Mouse (Mus musculus) ovary, adult 10 weeks (tissue): ENCODE measurements around the gene Sirt6. TPM values are rescaled to one million over a fixed set of nuclear protein-coding genes. Genes with fewer than 3 reads are reported as not detected.

Experiments
- polyA plus RNA-seq: library from polyadenylated mRNA; stranded (reverse); fragments of 350-450 nt; fragmentation: Illumina TruSeq; extraction: RNeasy Lipid Tissue Mini Kit (QIAGEN cat#74804); gene quantifications from one replicate; pipeline ENCODE4 v1.2.3, GENCODE M21; 2014

The Sirt6 gene
- polyA plus RNA-seq: not detected

DNA sequence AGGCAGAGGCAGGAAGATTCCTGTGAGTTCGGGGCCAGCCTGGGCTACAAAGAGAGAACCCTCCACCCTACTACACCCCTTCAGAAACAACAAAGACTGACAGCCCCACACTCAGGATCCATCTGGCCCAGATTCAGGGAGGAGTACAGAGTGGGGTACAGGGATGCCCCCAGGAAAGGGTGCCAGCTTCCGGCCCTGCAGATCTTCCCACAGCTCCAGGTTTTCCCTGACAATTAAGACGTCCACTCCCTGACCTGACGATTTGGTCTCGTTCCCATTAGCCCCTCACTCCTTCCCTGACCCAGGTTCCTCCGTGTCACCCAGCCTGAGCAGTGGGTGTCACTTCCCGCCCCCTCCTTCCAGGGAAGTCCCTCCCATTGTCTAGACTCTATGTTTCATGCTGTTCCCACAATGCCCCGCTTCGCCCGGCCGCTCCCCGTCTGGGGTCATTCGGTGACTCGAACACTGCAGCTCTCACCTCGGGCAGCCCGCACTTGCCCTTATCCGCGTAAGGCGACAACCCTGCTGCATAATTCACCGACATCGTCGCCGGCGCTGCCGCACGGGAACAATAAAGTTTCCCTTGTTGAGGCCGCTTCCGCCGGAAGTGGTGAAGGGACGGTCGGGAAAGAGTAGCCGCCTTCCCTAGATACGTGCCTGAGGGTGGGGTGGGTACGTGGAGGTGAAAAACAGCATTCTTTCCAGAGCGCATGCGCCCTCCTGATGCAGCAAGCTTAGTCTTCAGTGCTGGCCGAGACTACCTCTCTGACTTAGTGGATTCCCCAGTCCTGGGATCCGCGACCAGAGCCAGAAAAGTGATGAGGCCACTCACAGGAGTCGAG is at the start of gene Sirt6:
Gene Sirt6 (minus strand): TSS at position 804 of the 842 bp plus-strand sequence.

DNA sequence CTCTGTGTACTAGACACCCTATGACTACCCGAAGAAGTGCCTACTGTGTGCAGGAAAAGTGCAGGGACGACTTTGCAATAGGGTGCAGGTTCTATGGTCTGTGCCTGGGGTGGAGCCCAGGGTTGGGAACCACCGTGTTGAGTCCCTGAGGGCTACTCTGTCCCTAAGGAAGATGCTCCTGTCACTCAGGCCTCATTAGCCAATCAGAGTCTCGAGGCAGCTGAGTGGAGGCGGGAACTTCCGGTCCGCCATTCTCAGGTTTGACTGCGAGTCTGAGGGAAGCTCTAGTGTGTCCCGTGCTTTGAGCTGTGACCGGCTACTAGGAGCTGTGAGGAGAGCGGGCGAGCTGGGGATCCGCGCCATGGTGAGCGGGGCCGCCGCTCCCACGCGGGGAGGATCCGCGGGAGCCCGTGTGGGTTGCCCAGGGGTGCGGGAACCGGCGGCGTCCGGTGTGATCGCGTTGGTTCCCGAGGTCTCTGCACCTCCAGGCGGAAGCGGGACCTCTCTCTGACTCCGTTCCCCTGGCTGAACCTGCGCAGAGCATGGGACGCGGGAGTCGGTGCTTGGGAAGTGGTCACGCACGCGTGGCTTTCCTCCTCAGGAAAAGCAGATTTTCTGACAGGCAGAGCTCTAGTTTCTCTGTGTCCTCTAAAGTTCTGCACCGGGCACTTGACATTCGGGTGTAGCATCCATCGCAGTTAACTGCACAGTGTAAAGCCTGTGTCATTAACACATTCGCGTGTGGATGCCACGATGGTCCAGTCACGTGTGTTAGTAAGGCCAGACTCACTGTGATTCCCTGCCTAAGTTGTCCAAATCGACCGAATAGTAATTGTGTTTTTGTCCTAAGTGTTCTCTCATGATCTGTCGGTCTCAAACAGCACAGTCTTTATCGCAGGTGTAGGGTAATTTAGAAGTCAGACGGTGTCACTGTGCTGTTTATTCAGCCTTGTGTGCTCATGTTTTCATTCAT is 21.5 kb upstream of the Sirt6 start, which contains the start of gene Gm10778:
Gene Gm10778 (plus strand): TSS at position 257 of the 973 bp plus-strand sequence.

DNA sequence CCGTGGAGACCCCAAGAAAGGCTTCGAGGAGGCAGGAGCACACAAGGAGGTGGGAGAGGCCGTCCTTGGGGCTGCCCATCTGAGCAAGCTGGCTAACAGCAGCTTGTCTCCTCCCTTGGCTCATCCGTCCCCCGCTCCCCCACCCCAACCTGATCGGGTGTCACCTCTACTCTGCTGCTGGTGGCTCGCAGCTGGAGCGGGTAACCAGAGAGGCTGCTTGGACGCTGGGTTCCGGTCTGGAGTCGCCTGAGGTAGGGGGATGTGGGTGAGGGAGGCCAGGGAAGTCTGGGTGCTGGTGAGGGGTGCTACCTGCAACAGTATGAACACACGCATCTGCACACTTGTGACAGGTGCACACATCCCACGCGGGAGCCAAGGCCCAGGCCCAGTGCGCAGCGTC is 793 bp upstream of the Sirt6 start, which contains the start of gene Ankrd24:
Gene Ankrd24 (plus strand): TSS at position 151 of the 400 bp plus-strand sequence.

DNA sequence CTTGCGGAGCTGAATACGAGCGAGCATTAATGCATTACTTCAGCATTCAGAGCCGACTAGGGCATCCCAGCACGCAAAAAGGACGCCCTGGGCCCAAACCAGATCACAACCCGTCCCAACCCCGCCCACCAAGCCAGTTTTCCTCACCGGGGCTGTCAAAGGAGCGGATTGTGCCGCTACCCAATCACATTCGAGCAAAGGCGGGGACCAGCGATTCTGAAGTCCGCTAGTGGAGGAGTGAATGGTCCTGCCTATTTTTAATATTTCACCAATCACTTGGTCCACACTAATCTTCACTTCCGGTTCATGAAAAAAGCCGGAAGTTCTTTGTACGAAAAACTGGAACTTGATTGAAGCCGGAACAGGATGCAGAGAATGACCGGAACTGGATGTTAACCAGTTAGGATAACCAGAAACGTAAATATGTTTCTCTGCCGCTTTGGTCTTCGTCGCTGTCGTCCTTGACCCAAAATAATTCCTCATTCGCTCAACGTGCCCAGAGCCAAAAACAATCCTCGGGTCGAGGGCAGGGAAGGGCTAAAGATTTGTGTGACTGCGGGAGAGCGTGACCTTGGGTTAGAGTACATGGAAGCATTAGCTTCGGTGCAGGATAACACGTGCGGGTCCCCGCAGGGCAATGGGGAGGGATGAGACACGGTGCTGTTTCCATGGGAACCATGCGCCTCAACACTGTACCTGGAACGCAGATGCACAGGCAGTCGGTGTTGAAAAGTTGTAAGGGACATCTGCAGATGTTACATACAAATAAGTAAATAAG is 21.4 kb downstream of the Sirt6 start, which contains the start of gene BC025920:
Gene BC025920 (plus strand): TSS at position 297 of the 778 bp plus-strand sequence.

DNA sequence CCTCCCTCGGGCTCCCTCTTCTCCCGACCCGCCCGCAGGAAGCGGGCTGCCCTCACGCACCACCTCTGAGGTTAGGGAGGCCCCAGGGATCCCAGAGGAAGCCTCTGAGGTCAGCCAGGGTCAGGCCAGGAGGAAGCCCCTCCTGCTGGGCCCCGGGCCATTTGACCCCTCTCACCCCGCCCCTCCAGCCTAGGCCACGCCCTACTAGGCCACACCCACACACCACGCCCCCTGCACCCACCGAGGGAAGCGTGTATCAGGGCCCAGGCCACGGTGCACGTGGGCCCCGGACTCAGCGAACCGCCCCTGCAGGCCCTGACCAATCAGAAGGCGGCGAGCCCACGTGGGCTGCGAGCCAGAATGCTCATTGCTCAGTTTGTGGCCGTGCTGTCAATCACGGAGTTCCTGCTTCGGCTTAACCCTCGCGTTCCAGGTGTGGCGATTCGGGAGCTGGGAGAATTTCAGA is 26.8 kb downstream of the Sirt6 start, which contains the start of gene Tle6:
Gene Tle6 (minus strand): TSS at position 336 of the 466 bp plus-strand sequence.

DNA sequence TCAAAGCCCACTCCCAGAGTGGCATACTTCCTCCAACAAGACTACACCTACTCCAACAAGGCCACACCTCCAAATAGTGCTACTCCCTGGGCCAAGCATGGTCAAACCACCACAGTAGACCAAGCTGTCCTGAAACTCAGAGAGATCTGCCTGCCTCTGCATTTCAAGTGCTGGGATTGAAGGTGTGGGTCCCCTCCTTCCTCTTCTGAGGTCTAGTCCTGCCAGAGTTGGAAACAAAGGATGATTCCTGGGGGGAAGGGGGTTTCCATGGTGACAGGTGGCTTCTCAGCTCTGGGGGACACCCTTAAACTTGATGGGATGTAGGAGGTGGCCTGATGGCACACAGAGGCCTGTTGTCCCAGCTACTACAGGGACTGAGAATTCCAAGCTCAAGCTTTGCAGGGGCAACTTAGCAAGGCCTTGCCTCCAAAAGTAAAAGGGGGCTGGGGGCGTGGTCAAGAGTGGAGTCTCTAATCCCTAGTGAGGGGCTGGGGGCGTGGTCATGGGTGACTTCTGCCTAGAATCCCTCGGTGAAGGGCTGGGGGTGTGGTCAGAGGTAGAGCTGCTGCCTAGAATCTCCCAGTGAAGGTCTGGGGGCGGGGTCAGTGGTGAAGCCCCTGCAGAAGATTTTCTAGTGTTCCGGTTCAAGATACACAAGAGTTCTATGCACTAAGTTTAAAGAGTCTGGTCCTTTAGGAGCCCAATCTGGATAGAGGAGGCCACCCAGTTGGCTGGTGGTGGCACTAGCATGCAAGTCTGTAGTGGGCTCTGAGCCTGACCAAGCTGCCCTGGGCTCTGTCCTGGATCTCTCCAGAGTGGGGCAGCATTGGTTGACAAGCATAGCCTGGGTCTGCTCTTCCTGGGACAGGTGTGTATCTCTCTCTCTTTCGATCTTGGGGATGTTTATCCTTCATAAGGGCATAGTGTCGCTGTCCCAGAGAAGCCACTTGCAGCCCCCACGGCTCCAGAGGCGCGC is 53.2 kb downstream of the Sirt6 start, which contains the start of gene Tle2:
Gene Tle2 (plus strand): TSS at position 481 of the 976 bp plus-strand sequence.

Other genes starting within 250 kb of the Sirt6 start
- 0.26 TPM for gene Fzr1, start 249.3 kb downstream of the Sirt6 start, polyA plus RNA-seq
- gene Dohh, start 243.4 kb downstream of the Sirt6 start, polyA plus RNA-seq: not detected
- gene Gm48551, start 243.3 kb downstream of the Sirt6 start, polyA plus RNA-seq: not detected
- gene Gm48552, start 238.8 kb downstream of the Sirt6 start, polyA plus RNA-seq: 0.88 TPM
- gene Smim24, start 234.7 kb downstream of the Sirt6 start, polyA plus RNA-seq: not detected
- gene Nfic, start 172.2 kb downstream of the Sirt6 start, polyA plus RNA-seq: 14.2 TPM
- not detected for gene Celf5, start 145.1 kb downstream of the Sirt6 start, polyA plus RNA-seq
- not detected for gene Ncln, start 131.4 kb downstream of the Sirt6 start, polyA plus RNA-seq
- not detected for gene S1pr4, start 127.7 kb downstream of the Sirt6 start, polyA plus RNA-seq
- not detected for gene Gna15, start 103.6 kb downstream of the Sirt6 start, polyA plus RNA-seq
- gene Gna11, start 82.6 kb downstream of the Sirt6 start, polyA plus RNA-seq: 1.7 TPM
- gene Aes, start 68.3 kb downstream of the Sirt6 start, polyA plus RNA-seq: 10.1 TPM
- 3.3 TPM for gene Tle2, start 53.2 kb downstream of the Sirt6 start, polyA plus RNA-seq
- 9.7 TPM for gene Tle6, start 26.7 kb downstream of the Sirt6 start, polyA plus RNA-seq
- 0.77 TPM for gene BC025920, start 21.5 kb downstream of the Sirt6 start, polyA plus RNA-seq
- gene Ankrd24, start 743 bp upstream of the Sirt6 start, polyA plus RNA-seq: 2.0 TPM
- 24.8 TPM for gene Gm10778, start 21.3 kb upstream of the Sirt6 start, polyA plus RNA-seq
- gene Zfp433, start 77.0 kb upstream of the Sirt6 start, polyA plus RNA-seq: 52.7 TPM
- gene Gm3055, start 143.4 kb upstream of the Sirt6 start, polyA plus RNA-seq: 50.3 TPM
- 8.1 TPM for gene Gm4767, start 184.4 kb upstream of the Sirt6 start, polyA plus RNA-seq
- 29.2 TPM for gene Gm32687, start 236.1 kb upstream of the Sirt6 start, polyA plus RNA-seq